28 mouse cellular contexts compared by ENCODE assay signal in the genomic region with DNA sequence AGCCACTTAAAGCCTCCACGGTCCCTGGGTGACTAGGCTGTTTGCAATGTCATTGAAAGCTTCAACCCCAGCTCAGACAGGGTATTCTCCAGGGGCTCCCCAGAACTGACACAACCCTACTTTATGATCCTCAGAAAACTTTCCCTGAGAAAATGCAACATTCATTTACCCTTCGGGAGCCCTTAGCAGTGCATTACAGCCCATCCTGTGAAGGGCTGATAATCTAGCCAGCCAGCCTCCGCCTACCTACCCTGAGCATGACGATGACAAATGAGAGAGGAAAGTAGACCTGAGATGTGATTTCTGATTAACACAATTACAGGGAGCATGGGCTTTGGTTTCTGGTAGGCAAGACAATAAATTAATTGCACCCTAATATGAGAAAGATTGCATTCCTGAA.
DNase-seq lines count a peak whose midpoint lies in the region; ATAC-seq and TF ChIP-seq lines count a peak whose summit lies in the region.
"Had no signal": no experiment of that assay in that cellular context is flagged by ENCODE, and none has a peak within 500 bp of the region (broad histone marks: within the 10 kb centered on the region; RNA-seq: fewer than 3 reads in every experiment).

No protein-coding gene starts in this region.

- H3K4me2 ChIP-seq in hindbrain, embryonic 13.5 days = no peak overlapping the region
- H3K4me2 ChIP-seq in hindbrain, embryonic 12.5 days (replicated peaks) = no peak overlapping the region
- H3K4me2 ChIP-seq in neural tube, embryonic 13.5 days = no peak overlapping the region
- H3K4me2 ChIP-seq in neural tube, embryonic 15.5 days = no peak overlapping the region
- H3K4me2 ChIP-seq: embryonic facial prominence, embryonic 13.5 days; embryonic facial prominence, embryonic 15.5 days; forebrain, embryonic 12.5 days had no signal

- H3K27ac ChIP-seq in hindbrain, embryonic 13.5 days = no peak overlapping the region
- H3K27ac ChIP-seq in hindbrain, embryonic 12.5 days = no peak overlapping the region
- peak overlapping the region; percentile 20; the same call in 1 of the 2 replicates for H3K27ac ChIP-seq in neural tube, embryonic 13.5 days (replicated peaks)
- no peak overlapping the region for H3K27ac ChIP-seq in neural tube, embryonic 15.5 days (replicated peaks)
- H3K27ac ChIP-seq in MEL (ENCODE audit: control insufficient read depth, low read depth, low read length) = peak overlapping the region; percentile 35; the same call in 1 of the 2 replicates
- H3K27ac ChIP-seq: embryonic facial prominence, embryonic 13.5 days; embryonic facial prominence, embryonic 15.5 days; forebrain, embryonic 10.5 days; forebrain, embryonic 12.5 days had no signal

- no peak for TF ChIP-seq CTCF in MEL (IDR thresholded peaks at IDR 0.05 in 2 of 3, conservative IDR thresholded peaks at IDR 0.05 in 1 of 3; ENCODE audit: control insufficient read depth in 1 of 3, insufficient read depth in 1 of 3, low read depth in 2 of 3, low read length in 3 of 3, poor library complexity in 1 of 3, severe bottlenecking in 1 of 3)

- intact Hi-C loops in heart, postnatal 14 days (cut with DNase I) = no loop called here

- H3K36me3 ChIP-seq in hindbrain, embryonic 13.5 days = no peaks in the 10 kb centered on the region
- no peaks in the 10 kb centered on the region for H3K36me3 ChIP-seq in hindbrain, embryonic 12.5 days
- H3K36me3 ChIP-seq in neural tube, embryonic 13.5 days = no peaks in the 10 kb centered on the region
- H3K36me3 ChIP-seq in neural tube, embryonic 15.5 days = no peaks in the 10 kb centered on the region
- peaks cover 0 to 44% of the 10 kb centered on the region in 2 experiments; a peak in 2 of 4 replicates for H3K36me3 ChIP-seq in MEL (ENCODE audit: control insufficient read depth in 1 of 2, insufficient read depth in 2 of 2, low read length in 2 of 2)
- H3K36me3 ChIP-seq: embryonic facial prominence, embryonic 13.5 days; embryonic facial prominence, embryonic 15.5 days; forebrain, embryonic 10.5 days; forebrain, embryonic 12.5 days; G1E had no signal

- no peaks in the 10 kb centered on the region for H3K4me1 ChIP-seq in hindbrain, embryonic 13.5 days (replicated peaks)
- no peaks in the 10 kb centered on the region for H3K4me1 ChIP-seq in hindbrain, embryonic 12.5 days
- peaks cover 15% of the 10 kb centered on the region for H3K4me1 ChIP-seq in neural tube, embryonic 13.5 days (replicated peaks)
- H3K4me1 ChIP-seq in neural tube, embryonic 15.5 days = 0 out of 2 replicates have a peak, but pooled peaks cover 6% of the 10 kb centered on the region
- H3K4me1 ChIP-seq in MEL (ENCODE audit: control insufficient read depth in 1 of 2, insufficient read depth in 2 of 2, low read length in 2 of 2) = peaks cover 26 to 49% of the 10 kb centered on the region in 2 experiments
- H3K4me1 ChIP-seq: embryonic facial prominence, embryonic 13.5 days; embryonic facial prominence, embryonic 15.5 days; forebrain, embryonic 10.5 days; forebrain, embryonic 12.5 days had no signal

- no peaks in the 10 kb centered on the region for H3K27me3 ChIP-seq in hindbrain, embryonic 13.5 days
- H3K27me3 ChIP-seq in hindbrain, embryonic 12.5 days = no peaks in the 10 kb centered on the region
- H3K27me3 ChIP-seq in neural tube, embryonic 13.5 days = no peaks in the 10 kb centered on the region
- no peaks in the 10 kb centered on the region for H3K27me3 ChIP-seq in neural tube, embryonic 15.5 days (replicated peaks)
- H3K27me3 ChIP-seq in MEL (ENCODE audit: control insufficient read depth in 1 of 2, insufficient read depth in 2 of 2, low read length in 2 of 2) = no peaks in the 10 kb centered on the region
- H3K27me3 ChIP-seq: CH12.LX; embryonic facial prominence, embryonic 13.5 days; embryonic facial prominence, embryonic 15.5 days; forebrain, embryonic 12.5 days had no signal

- no peaks in the 10 kb centered on the region for H3K9me3 ChIP-seq in hindbrain, embryonic 13.5 days
- H3K9me3 ChIP-seq in hindbrain, embryonic 12.5 days (replicated peaks) = no peaks in the 10 kb centered on the region
- no peaks in the 10 kb centered on the region for H3K9me3 ChIP-seq in neural tube, embryonic 13.5 days
- H3K9me3 ChIP-seq in neural tube, embryonic 15.5 days (replicated peaks) = no peaks in the 10 kb centered on the region
- no peaks in the 10 kb centered on the region for H3K9me3 ChIP-seq in MEL (replicated peaks; ENCODE audit: insufficient read depth, low read length)
- H3K9me3 ChIP-seq: embryonic facial prominence, embryonic 13.5 days; embryonic facial prominence, embryonic 15.5 days; forebrain, embryonic 10.5 days; forebrain, embryonic 12.5 days; G1E had no signal

- no peak overlapping the region for H3K9ac ChIP-seq in hindbrain, embryonic 13.5 days
- H3K9ac ChIP-seq in hindbrain, embryonic 12.5 days = no peak overlapping the region
- H3K9ac ChIP-seq in neural tube, embryonic 13.5 days = no peak overlapping the region
- H3K9ac ChIP-seq in neural tube, embryonic 15.5 days (replicated peaks) = no peak overlapping the region
- H3K9ac ChIP-seq in MEL (ENCODE audit: control insufficient read depth, low read depth, low read length, poor library complexity, severe bottlenecking) = no peak overlapping the region
- H3K9ac ChIP-seq: embryonic facial prominence, embryonic 13.5 days; embryonic facial prominence, embryonic 15.5 days; forebrain, embryonic 12.5 days had no signal

- TF ChIP-seq EP300 in MEL (IDR thresholded peaks at IDR 0.05; ENCODE audit: low read depth in 1 of 2, low read length in 2 of 2) = peak in 1 of 2 experiments; percentile 38; a peak in 1 of 4 replicates

- TF ChIP-seq RAD21 in MEL (IDR thresholded peaks at IDR 0.05; ENCODE audit: low read depth, low read length) = no peak

- no peaks in the 10 kb centered on the region for H3K79me2 ChIP-seq in MEL (ENCODE audit: control insufficient read depth, insufficient read depth, low read length, poor library complexity)

- WGBS in hindbrain, embryonic 13.5 days = 73% methylated on average over 4 of the region's 4 CpGs
- 84% methylated on average over 4 of the region's 4 CpGs for WGBS in hindbrain, embryonic 12.5 days
- 63% methylated on average over 4 of the region's 4 CpGs for WGBS in neural tube, embryonic 13.5 days
- WGBS in neural tube, embryonic 15.5 days = 66% methylated on average over 4 of the region's 4 CpGs

- TF ChIP-seq POLR2A in MEL (IDR thresholded peaks at IDR 0.05; ENCODE audit: control insufficient read depth in 1 of 2, insufficient read depth in 1 of 2, low read depth in 1 of 2, low read length in 2 of 2, poor library complexity in 1 of 2) = no peak

- no peak overlapping the region for H3K4me3 ChIP-seq in hindbrain, embryonic 13.5 days
- H3K4me3 ChIP-seq in hindbrain, embryonic 12.5 days = no peak overlapping the region
- H3K4me3 ChIP-seq in neural tube, embryonic 13.5 days = no peak overlapping the region
- no peak overlapping the region for H3K4me3 ChIP-seq in neural tube, embryonic 15.5 days (replicated peaks)
- no peak overlapping the region for H3K4me3 ChIP-seq in MEL (ENCODE audit: control insufficient read depth in 1 of 2, insufficient read depth in 1 of 2, low read depth in 2 of 2, low read length in 2 of 2)
- H3K4me3 ChIP-seq: embryonic facial prominence, embryonic 13.5 days; embryonic facial prominence, embryonic 15.5 days; erythroblast, embryonic 14.5 days; forebrain, embryonic 10.5 days; forebrain, embryonic 12.5 days had no signal

- peak; percentile 7 for DNase-seq in heart, adult 11 months
- DNase-seq in heart, postnatal 14 days = no peak
- no peak for DNase-seq in MEL (ENCODE audit: low read depth, low spot score)
- DNase-seq in right cerebral cortex, postnatal 10 days (ENCODE audit: low spot score in 2 of 2) = no peak
- DNase-seq: adrenal gland, adult 2 months; adrenal gland, postnatal 10 days; adrenal gland, postnatal 25 days; B cell, adult 2 months; cerebellum, adult 11 months; cerebellum, adult 18-20 months; cerebellum, adult 8-10 months; cerebellum, adult 9-11 months; cerebellum, postnatal 14 days; cerebellum, postnatal 36 days; embryo, embryonic 11 days had no signal

- peak; percentile 28; the same call in 1 of the 2 replicates for ATAC-seq in hindbrain, embryonic 13.5 days (ENCODE audit: low FRiP score)
- no peak for ATAC-seq in hindbrain, embryonic 12.5 days (ENCODE audit: low FRiP score)
- ATAC-seq in neural tube, embryonic 13.5 days (ENCODE audit: low read depth) = peak; percentile 60; the same call in 1 of the 2 replicates
- ATAC-seq in neural tube, embryonic 15.5 days (ENCODE audit: low FRiP score) = no peak
- ATAC-seq: CD4-positive, CD25-positive, alpha-beta regulatory T cell, adult 4 months; forebrain, embryonic 14.5 days had no signal

TF ChIP-seq in MEL, 35 proteins besides CTCF, POLR2A, EP300 and RAD21:
- TF ChIP-seq E2F4 (IDR thresholded peaks at IDR 0.05; ENCODE audit: borderline replicate concordance, low read depth, low read length) (no peak), ETS1 (IDR thresholded peaks at IDR 0.05; ENCODE audit: low read depth, low read length) (peak; percentile 27; the same call in 1 of the 2 replicates), GATA1 (IDR thresholded peaks at IDR 0.05; ENCODE audit: low read depth, low read length) (peak; percentile 56), TCF12 (IDR thresholded peaks at IDR 0.05; ENCODE audit: low read depth, low read length) (peak; percentile 24; the same call in 1 of the 2 replicates), MXI1 (IDR thresholded peaks at IDR 0.05; ENCODE audit: low read depth, low read length) (no peak)

Comparison
In these comparisons a context has a peak if more than half of its experiments do, and no peak if none do; other contexts are left out.
1. ATAC-seq: peak in hindbrain, embryonic 13.5 days (single experiment) and neural tube, embryonic 13.5 days (single experiment); none in hindbrain, embryonic 12.5 days (single experiment) and neural tube, embryonic 15.5 days (single experiment).
2. H3K27ac ChIP-seq: peak in neural tube, embryonic 13.5 days (single experiment) and MEL (single experiment); none in hindbrain, embryonic 13.5 days (single experiment), hindbrain, embryonic 12.5 days (single experiment) and neural tube, embryonic 15.5 days (single experiment).